Mouse (Mus musculus) gastrocnemius, adult 18-20 months (tissue): Measurements from ENCODE around the gene Cdhr2. TPM values are rescaled to one million over a fixed set of nuclear protein-coding genes. Genes with fewer than 3 reads are reported as not detected.

Experiments
- DNase-seq: peaks from one replicate; pipeline ENCODE4 v3.0.0; 2021; ENCODE audit warnings: low spot score
- total RNA-seq, 2 experiments: library from RNA; stranded (reverse); gene quantifications; 2 replicates each; pipeline ENCODE4 v1.2.3; 2021

Cdhr2 gene
- total RNA-seq, 2 experiments from 2014 or later = not detected

- no peak for DNase-seq
These were observed 48.7 kb downstream of the Cdhr2 start, which contains the start of gene Gprin1 for GRCm38 (mm10) chr13:54749864-54750411. Gene Gprin1, minus strand, starts transcription at chr13:54749874.

GRCm38 (mm10) chr13:54750699-54751098 is 49.4 kb downstream of the Cdhr2 start:
- DNase-seq = no peak

GRCm38 (mm10) chr13:54752656-54753055 is 51.4 kb downstream of the Cdhr2 start:
- DNase-seq = no peak

- no peak for DNase-seq
These were observed 52.5 kb downstream of the Cdhr2 start for GRCm38 (mm10) chr13:54753733-54754132.

GRCm38 (mm10) chr13:54754169-54755080 is 53.2 kb downstream of the Cdhr2 start:
- no peak for DNase-seq

GRCm38 (mm10) chr13:54755201-54755830 is 54.1 kb downstream of the Cdhr2 start:
- no peak for DNase-seq

GRCm38 (mm10) chr13:54756156-54756712 is 55.0 kb downstream of the Cdhr2 start:
- DNase-seq = no peak

GRCm38 (mm10) chr13:54757093-54757830 is 56.0 kb downstream of the Cdhr2 start:
- DNase-seq = no peak

GRCm38 (mm10) chr13:54758045-54758755 is 56.9 kb downstream of the Cdhr2 start:
- DNase-seq = peak; percentile 70

GRCm38 (mm10) chr13:54758756-54759470 is 57.7 kb downstream of the Cdhr2 start:
- no peak for DNase-seq

GRCm38 (mm10) chr13:54759496-54759895 is 58.2 kb downstream of the Cdhr2 start:
- DNase-seq = no peak

GRCm38 (mm10) chr13:54760164-54760795 is 59.0 kb downstream of the Cdhr2 start:
- peak; percentile 35 for DNase-seq

- DNase-seq = no peak
These were observed 59.6 kb downstream of the Cdhr2 start for GRCm38 (mm10) chr13:54760906-54761305.

GRCm38 (mm10) chr13:54765281-54766191 is 64.3 kb downstream of the Cdhr2 start:
- no peak for DNase-seq

- DNase-seq = peak; percentile 32
These were observed 65.0 kb downstream of the Cdhr2 start, which contains the start of gene Sncb for GRCm38 (mm10) chr13:54766192-54766768. Gene Sncb, minus strand, starts transcription at chr13:54766595.

- DNase-seq = no peak
These were observed 65.8 kb downstream of the Cdhr2 start for GRCm38 (mm10) chr13:54767012-54767411.

- DNase-seq = peak; percentile 30
These were observed 79.3 kb downstream of the Cdhr2 start for GRCm38 (mm10) chr13:54780592-54780991.

GRCm38 (mm10) chr13:54781086-54781485 is 79.8 kb downstream of the Cdhr2 start:
- peak; percentile 36 for DNase-seq
